Mouse (Mus musculus) small intestine, adult 2 months (tissue): ENCODE measurements around the gene Optc.

Source experiments
- CTCF ChIP-seq: fragments of 200-500 bp; IDR thresholded peaks from 2 replicates; pipeline ENCODE4 v1.5.1; 2012; ENCODE audit warnings: low read depth, mild to moderate bottlenecking, control low read depth, inconsistent platforms, low read length, moderate library complexity, mixed read lengths; ENCODE audit not compliant: insufficient replicate concordance, insufficient read length; ENCODE audit errors: extremely low read depth
- POLR2A ChIP-seq: fragments of 200-500 bp; IDR thresholded peaks from 2 replicates; pipeline ENCODE4 v1.6.1; 2012; ENCODE audit warnings: low read depth, mild to moderate bottlenecking, control low read depth, inconsistent platforms, low read length, moderate library complexity

GRCm38 (mm10) chr1:133908659-133909575 is 1.1 kb upstream of the Optc start:
- TF ChIP-seq CTCF, result peak; percentile 9; the same call in 1 of the 2 replicates
- TF ChIP-seq POLR2A, result no peak; the same call in 1 of the 2 replicates
